Mouse (Mus musculus) lung, embryonic 16.5 days (tissue): Measurements from ENCODE around the gene Gdf3. TPM values are rescaled to one million over a fixed set of nuclear protein-coding genes. Genes with fewer than 3 reads are reported as not detected.

Source experiments
- ATAC-seq: fragments of 200-750 bp; cut with Nextera tagmentation; 2 replicates; pipeline ENCODE4 v1.8.0; 2017; ENCODE audit warnings: low read depth, mild to moderate bottlenecking, moderate library complexity
- H3K27ac ChIP-seq: fragments of 300-500 bp; sonication (generic); 2 replicates; pipeline ENCODE4 v1.5.1; 2014; ENCODE audit warnings: mild to moderate bottlenecking, control low read depth, low read length
- H3K27me3 ChIP-seq: fragments of 300-500 bp; sonication (generic); 2 replicates; pipeline ENCODE4 v1.6.1; 2014; ENCODE audit warnings: low read depth, low read length, mixed read lengths; ENCODE audit not compliant: control insufficient read depth, insufficient read depth
- H3K36me3 ChIP-seq: fragments of 300-500 bp; sonication (generic); 2 replicates; pipeline ENCODE4 v1.6.1; 2014; ENCODE audit warnings: low read length; ENCODE audit not compliant: control insufficient read depth, insufficient read depth
- H3K4me1 ChIP-seq: fragments of 300-500 bp; sonication (generic); replicated peaks from 2 replicates; pipeline ENCODE4 v1.6.1; 2014; ENCODE audit warnings: low read length, mixed read lengths; ENCODE audit not compliant: control insufficient read depth, insufficient read depth
- H3K4me2 ChIP-seq: fragments of 300-500 bp; sonication (generic); 2 replicates; pipeline ENCODE4 v1.6.1; 2014; ENCODE audit warnings: low read depth, low read length, control low read depth
- H3K4me3 ChIP-seq: fragments of 300-500 bp; sonication (generic); 2 replicates; pipeline ENCODE4 v1.5.1; 2014; ENCODE audit warnings: mild to moderate bottlenecking, low read length, control low read depth
- H3K9ac ChIP-seq: fragments of 300-500 bp; sonication (generic); 2 replicates; pipeline ENCODE4 v1.6.1; 2014; ENCODE audit warnings: low read length, control low read depth
- H3K9me3 ChIP-seq: fragments of 300-500 bp; sonication (generic); 2 replicates; pipeline ENCODE4 v1.6.1; 2016; ENCODE audit warnings: low read length; ENCODE audit not compliant: control insufficient read depth
- WGBS: fragments of 180-500 bp; shearing (Covaris S2); extraction: QIAGEN DNeasy Blood & Tissue Kit; methylation state at CpG from one replicate; pipeline ENCODE4 v1.1.7; 2014; 5-methylcytosine and 5-hydroxymethylcytosine counted together
- polyA plus RNA-seq: library from polyadenylated mRNA; unstranded; fragments of >200 nt; fragmentation: Nextera tagmentation; extraction: Ambion mirVana; gene quantifications from 2 replicates; pipeline ENCODE4 v1.2.1, GENCODE M21; 2015

The Gdf3 gene
- polyA plus RNA-seq, 1 experiment from 2014 or later = 0.06 TPM

GRCm38 (mm10) chr6:122600066-122600646 lies 9.7 kb downstream of the Gdf3 start:
- H3K4me2 ChIP-seq = no peak overlapping the region
- H3K4me1 ChIP-seq = no peaks in the 10 kb centered on the region
- H3K27me3 ChIP-seq = no peaks in the 10 kb centered on the region
- H3K36me3 ChIP-seq = no peaks in the 10 kb centered on the region
- H3K9ac ChIP-seq = no peak overlapping the region
- 78% methylated on average over 7 of the region's 7 CpGs for WGBS
- no peaks in the 10 kb centered on the region for H3K9me3 ChIP-seq
- H3K27ac ChIP-seq = no peak overlapping the region
- H3K4me3 ChIP-seq = no peak overlapping the region
- ATAC-seq = no peak

DNA sequence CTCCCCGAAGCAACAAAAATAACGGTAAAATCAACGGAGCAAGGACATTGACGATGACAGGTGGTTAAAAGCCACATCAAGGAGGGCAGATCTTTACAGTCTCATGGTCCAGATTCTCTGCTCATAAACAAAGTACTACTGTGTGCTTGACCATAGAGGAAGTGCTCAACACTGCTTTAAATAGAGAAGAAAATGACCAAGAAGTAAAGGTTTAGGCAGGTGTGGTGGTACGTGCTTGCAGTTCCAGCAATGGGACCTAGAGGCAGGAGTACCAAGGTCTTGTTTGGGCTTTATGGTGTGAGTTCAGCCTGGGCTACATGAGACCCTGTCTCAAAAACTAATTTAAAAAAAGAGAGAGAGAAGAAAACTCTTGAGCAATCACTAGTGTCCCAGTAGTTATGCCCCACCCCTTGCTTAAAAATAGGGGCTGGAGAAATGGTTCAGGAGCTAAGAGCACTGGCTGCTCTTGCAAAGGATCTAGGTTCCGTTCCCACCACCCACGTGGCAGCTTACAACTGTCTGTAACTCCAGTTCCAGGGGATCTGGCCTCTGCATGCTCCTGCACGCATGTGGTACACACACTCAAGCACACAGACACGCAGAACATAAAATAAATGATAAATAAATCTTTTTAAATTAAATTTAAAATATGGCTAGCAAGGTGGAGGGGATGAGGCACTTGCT lies 10.7 kb downstream of the Gdf3 start:
- ATAC-seq = no peak
- Histone ChIP-seq H3K4me2 (no peak overlapping the region), H3K4me3 (no peak overlapping the region), H3K27ac (no peak overlapping the region), H3K36me3 (no peaks in the 10 kb centered on the region), H3K4me1 (no peaks in the 10 kb centered on the region), H3K9me3 (no peaks in the 10 kb centered on the region), H3K27me3 (no peaks in the 10 kb centered on the region), H3K9ac (no peak overlapping the region)
- 83% methylated on average over 9 of the region's 9 CpGs for WGBS

- H3K27me3 ChIP-seq = no peaks in the 10 kb centered on the region
- no peak overlapping the region for H3K9ac ChIP-seq
- no peaks in the 10 kb centered on the region for H3K9me3 ChIP-seq
- 85% methylated on average over 6 of the region's 6 CpGs for WGBS
- no peak overlapping the region for H3K4me3 ChIP-seq
- no peak overlapping the region for H3K4me2 ChIP-seq
- no peak overlapping the region for H3K27ac ChIP-seq
- H3K36me3 ChIP-seq = no peaks in the 10 kb centered on the region
- no peak for ATAC-seq
- H3K4me1 ChIP-seq = no peaks in the 10 kb centered on the region
Measured at GRCm38 (mm10) chr6:122598436-122598835, 11.5 kb downstream of the Gdf3 start.

DNA sequence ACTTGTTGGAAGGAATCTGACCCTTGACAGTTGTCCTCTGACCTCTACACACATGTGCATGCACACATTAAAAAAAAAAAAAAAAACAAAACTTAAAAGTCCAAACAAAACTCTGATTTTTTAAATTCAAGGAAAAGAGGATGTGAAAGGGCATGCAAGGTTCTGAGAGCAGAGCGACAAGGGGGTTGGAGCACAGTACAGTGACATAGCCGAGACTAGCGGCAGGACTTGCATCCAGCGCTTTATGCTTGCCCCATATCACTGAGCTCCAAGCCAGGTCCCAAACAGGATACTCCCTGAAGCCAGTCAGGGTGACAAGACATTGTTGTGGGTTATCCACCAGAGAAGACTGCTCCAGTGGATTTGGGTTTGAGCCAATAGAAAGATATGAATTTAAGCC lies 11.9 kb downstream of the Gdf3 start:
- H3K4me3 ChIP-seq = no peak overlapping the region
- no peak overlapping the region for H3K4me2 ChIP-seq
- no peaks in the 10 kb centered on the region for H3K27me3 ChIP-seq
- no peak overlapping the region for H3K27ac ChIP-seq
- H3K9ac ChIP-seq = no peak overlapping the region
- no peaks in the 10 kb centered on the region for H3K4me1 ChIP-seq
- 92% methylated on average over 4 of the region's 4 CpGs for WGBS
- H3K9me3 ChIP-seq = no peaks in the 10 kb centered on the region
- no peak for ATAC-seq
- no peaks in the 10 kb centered on the region for H3K36me3 ChIP-seq

GRCm38 (mm10) chr6:122596608-122597007 lies 13.3 kb downstream of the Gdf3 start:
- 70% methylated on average over 7 of the region's 7 CpGs for WGBS
- H3K4me2 ChIP-seq = no peak overlapping the region

GRCm38 (mm10) chr6:122595637-122596036 lies 14.2 kb downstream of the Gdf3 start:
- Histone ChIP-seq H3K4me1 (no peaks in the 10 kb centered on the region), H3K9ac (no peak overlapping the region), H3K36me3 (no peaks in the 10 kb centered on the region), H3K9me3 (no peaks in the 10 kb centered on the region), H3K27me3 (no peaks in the 10 kb centered on the region), H3K4me3 (no peak overlapping the region), H3K4me2 (peak overlapping the region; percentile 34; the same call in 1 of the 2 replicates), H3K27ac (no peak overlapping the region)
- WGBS = 19% methylated on average over 7 of the region's 7 CpGs
- peak; percentile 47; the same call in 1 of the 2 replicates for ATAC-seq

More at GRCm38 (mm10) chr6:122596608-122597007, 13.3 kb downstream of the Gdf3 start:
- Histone ChIP-seq H3K36me3 (no peaks in the 10 kb centered on the region), H3K9me3 (no peaks in the 10 kb centered on the region), H3K4me3 (no peak overlapping the region), H3K4me1 (no peaks in the 10 kb centered on the region), H3K27me3 (no peaks in the 10 kb centered on the region), H3K9ac (no peak overlapping the region), H3K27ac (no peak overlapping the region)
- no peak for ATAC-seq

GRCm38 (mm10) chr6:122592905-122593304 lies 17.0 kb downstream of the Gdf3 start:
- H3K4me1 ChIP-seq = no peaks in the 10 kb centered on the region
- H3K27me3 ChIP-seq = no peaks in the 10 kb centered on the region
- no peak overlapping the region for H3K27ac ChIP-seq
- H3K4me3 ChIP-seq = no peak overlapping the region
- H3K9me3 ChIP-seq = no peaks in the 10 kb centered on the region
- no peak overlapping the region for H3K4me2 ChIP-seq
- 84% methylated on average over 2 of the region's 2 CpGs for WGBS
- H3K36me3 ChIP-seq = no peaks in the 10 kb centered on the region
- no peak for ATAC-seq
- H3K9ac ChIP-seq = no peak overlapping the region

GRCm38 (mm10) chr6:122591027-122591758 lies 18.7 kb downstream of the Gdf3 start:
- ATAC-seq = no peak
- Histone ChIP-seq H3K9me3 (no peaks in the 10 kb centered on the region), H3K9ac (no peak overlapping the region), H3K4me3 (no peak overlapping the region), H3K27ac (no peak overlapping the region), H3K27me3 (no peaks in the 10 kb centered on the region), H3K4me2 (no peak overlapping the region), H3K36me3 (no peaks in the 10 kb centered on the region), H3K4me1 (no peaks in the 10 kb centered on the region)
- 70% methylated on average over 13 of the region's 13 CpGs for WGBS

DNA sequence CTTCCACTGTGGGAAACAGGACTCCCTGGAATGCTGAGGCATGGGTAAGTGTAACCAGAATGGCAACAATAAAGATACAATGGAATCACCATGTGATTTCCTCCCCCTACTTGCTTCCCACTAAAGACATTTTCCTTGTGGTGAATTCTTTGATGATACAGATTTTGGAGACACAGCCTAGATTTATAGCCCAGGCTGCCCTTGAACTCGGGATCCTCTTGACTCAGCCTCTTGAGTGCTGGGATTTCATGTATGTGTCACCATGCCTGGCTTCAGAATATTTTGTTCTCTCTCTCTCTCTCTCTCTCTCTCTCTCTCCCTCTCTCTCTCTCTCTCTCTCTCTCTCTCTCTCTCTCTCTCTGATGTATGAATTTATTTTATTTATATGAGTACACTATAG lies 30.8 kb downstream of the Gdf3 start:
- no peaks in the 10 kb centered on the region for H3K36me3 ChIP-seq
- no peak for ATAC-seq
- H3K27me3 ChIP-seq = no peaks in the 10 kb centered on the region
- H3K4me2 ChIP-seq = no peak overlapping the region
- H3K27ac ChIP-seq = no peak overlapping the region
- WGBS = 65% methylated on average over 1 of the region's 1 CpGs
- H3K4me1 ChIP-seq = no peaks in the 10 kb centered on the region
- no peak overlapping the region for H3K9ac ChIP-seq
- no peak overlapping the region for H3K4me3 ChIP-seq
- no peaks in the 10 kb centered on the region for H3K9me3 ChIP-seq
